Mouse (Mus musculus) urinary bladder, postnatal 36 days (tissue): ENCODE measurements around the gene Gm29666.

Experiments used
- DNase-seq, 2 experiments: peaks; one replicate each; pipeline ENCODE4 v3.0.0; 2022; ENCODE audit warnings: low spot score in 2 of 2, mixed read lengths in 1 of 2

Gm29666 gene

GRCm38 (mm10) chr15:84919938-84920337, at the start of gene Gm29666:
TSS of gene Gm29666 (minus strand) at chr15:84920038.
- DNase-seq: no peak

GRCm38 (mm10) chr15:84968534-84968933, 48.7 kb upstream of the Gm29666 start:
- no peak for DNase-seq

DNA sequence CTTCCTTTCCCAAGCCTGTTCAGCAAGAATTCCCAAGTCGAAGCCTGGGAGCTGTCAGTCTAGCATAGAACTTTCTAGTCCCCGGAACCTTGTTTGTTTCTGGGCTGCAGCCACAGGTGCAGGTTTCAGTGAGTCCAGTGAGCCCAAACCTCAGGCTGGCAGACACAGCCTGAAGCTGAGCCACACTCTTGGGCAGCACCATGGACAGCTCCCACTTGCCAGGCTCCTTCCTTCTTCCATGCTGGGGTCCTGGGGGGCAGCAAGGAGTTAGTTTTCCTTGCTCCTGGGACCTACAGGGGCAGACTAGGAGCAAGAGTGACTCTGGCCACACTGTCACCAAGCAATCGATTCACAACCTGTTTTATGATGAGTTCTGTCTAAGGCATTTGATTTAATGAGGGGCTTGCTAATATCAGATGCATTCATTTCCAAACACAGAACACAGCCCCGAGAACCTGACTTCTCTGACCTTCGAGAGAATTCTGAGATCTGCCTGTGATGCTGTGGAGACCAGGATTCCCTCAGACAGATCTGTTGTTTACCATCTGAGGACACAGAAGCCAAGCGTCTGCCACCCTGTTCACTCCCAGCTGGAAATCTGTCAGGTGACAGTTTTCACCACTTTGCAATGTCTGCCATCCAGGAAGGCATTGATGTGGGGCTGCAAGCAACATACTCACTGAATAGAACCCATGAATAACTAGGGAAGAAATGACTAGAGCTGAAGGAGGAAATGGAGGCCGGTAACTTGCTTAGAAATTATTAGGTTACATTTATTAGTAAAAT, 45.9 kb upstream of the Gm29666 start:
- DNase-seq: peak in 1 of 2 experiments; percentile 38

DNA sequence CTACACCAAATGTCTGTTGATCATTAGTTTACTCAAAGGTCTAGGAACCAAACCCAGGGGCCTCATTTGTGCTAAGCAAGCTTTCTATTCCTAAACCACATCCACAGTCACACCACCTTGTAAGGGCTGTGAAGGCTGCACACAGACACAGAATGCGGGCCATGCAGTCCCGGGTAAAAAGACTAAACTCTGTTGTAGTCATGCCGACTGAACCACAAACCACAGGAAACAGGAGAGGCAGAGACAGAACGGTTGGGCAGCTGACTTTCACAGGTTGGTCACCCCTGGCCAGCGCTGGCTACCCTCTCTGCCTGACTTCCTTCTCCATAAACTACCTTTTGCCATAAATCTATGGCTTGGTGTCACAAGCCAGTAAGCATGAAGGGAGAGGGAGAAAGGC, 44.9 kb upstream of the Gm29666 start:
- no peak for DNase-seq

DNA sequence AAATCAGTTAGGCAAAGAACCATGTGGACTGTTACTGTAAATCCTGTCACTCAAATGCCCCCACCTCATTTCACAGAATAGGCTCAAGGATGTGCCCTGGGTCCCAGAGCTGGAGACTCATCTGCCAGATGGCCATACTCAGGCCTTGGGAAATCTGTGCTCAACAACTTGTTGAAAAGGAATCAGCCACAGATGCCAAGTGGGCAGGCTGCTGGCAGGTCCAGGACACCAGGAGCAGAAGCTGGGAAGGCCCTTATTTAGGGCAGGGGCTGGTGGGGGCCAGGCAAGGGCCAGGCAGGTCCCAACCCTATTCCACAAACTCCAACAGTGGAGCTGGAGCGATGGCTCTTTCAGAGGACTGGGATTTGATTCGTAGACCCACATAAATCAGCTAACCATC, 42.7 kb upstream of the Gm29666 start:
- DNase-seq: no peak

DNA sequence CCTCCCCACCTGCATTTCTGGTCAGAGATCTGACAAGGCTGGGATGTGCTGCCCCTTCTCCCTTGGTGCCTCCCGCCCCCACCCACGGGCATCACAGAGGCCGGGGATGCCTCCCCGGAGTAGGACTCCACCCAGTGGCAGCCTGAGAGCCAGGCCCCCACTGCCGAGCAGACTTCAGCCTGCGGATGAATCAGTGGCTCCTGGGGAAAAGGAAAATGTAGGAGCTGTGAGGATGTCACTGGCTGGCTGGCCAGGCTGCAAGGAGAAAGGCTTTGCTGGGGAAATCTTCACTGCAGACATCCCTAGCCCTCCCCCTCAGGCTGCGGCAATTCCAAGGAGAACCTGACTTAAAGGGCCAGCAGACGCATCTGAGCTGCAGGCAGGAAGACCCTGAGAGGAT, 40.9 kb upstream of the Gm29666 start:
- peak in 1 of 2 experiments; percentile 19 for DNase-seq

DNA sequence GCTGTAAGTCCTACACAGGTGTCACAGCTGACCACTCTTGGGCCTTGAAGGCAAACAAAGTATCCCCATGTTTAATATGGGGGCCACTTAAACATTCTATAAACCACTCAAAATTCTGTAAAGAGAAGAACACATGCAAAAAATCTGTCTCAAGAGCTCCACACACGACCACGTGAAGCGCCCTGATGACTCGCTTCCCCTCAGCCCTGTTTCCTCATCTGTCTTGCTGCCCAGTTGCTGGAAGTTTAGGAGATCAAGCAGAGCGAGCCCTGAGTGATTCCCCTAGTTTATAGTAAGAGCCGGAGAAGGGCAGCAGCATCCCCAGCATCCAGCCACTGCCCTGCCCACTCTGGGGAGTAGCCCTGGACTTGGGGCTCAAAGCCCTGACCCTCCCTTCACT, 40.1 kb upstream of the Gm29666 start:
- no peak for DNase-seq

GRCm38 (mm10) chr15:84958331-84958730, 38.5 kb upstream of the Gm29666 start:
- no peak for DNase-seq

- no peak for DNase-seq
These were observed 38.0 kb upstream of the Gm29666 start for GRCm38 (mm10) chr15:84957851-84958250.

GRCm38 (mm10) chr15:84953259-84953658, 33.4 kb upstream of the Gm29666 start:
- no peak for DNase-seq

- DNase-seq: no peak
These were observed 30.2 kb upstream of the Gm29666 start for GRCm38 (mm10) chr15:84950053-84950452.

- no peak for DNase-seq
These were observed 29.2 kb upstream of the Gm29666 start for GRCm38 (mm10) chr15:84948990-84949389.

GRCm38 (mm10) chr15:84944319-84944718, 24.5 kb upstream of the Gm29666 start:
- no peak for DNase-seq

DNA sequence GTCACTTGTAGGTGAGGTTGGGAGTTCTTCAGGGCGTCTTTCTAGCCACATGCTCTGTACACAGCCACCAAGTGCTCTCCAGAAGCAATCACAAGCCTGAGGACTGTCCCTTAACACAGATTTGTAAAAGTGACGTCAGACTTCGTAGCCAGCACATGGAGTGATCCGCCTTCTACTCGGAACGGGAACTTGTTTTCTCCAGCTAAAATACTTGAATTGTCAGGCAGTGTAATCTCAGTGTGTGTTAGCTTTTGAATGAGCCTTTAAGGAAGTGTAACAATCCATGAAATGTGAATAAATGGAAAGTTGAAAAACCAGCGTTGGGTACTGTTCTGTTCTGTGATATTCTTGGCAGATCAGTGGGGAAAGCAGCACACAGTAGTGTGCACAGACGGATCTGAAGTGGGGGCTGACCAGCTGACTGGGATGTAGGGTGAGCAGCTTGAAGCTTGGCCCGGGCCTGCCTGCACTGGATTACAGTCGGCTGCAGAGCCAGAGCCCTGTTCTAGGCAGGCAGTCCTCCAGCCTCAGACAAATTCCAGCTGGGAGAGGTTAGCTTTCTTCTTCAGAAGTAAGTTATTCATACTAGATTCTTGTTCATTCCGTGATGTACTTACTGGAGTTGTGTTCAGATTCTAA, 22.9 kb upstream of the Gm29666 start:
- no peak for DNase-seq

DNA sequence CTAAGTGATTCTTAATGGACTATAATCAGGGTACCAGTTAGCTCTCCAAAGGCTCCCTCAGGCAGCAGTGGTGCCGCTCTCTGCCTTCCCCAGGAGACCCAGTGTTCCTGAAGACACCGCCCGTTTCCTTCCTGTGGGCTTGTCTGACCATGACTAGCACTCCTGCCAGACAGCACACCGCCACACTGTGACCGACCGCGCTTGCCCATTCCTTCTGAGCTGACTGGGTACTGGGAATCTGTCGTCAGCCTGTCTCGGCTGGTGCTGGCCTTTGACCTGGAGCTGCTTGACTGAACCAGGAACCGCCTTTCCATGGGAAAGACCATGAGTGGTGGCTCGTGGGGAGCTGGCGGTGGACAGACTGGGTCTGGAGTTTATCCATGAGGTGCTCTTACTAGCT, 20.3 kb upstream of the Gm29666 start:
- no peak for DNase-seq

GRCm38 (mm10) chr15:84934901-84935300, 15.1 kb upstream of the Gm29666 start:
- no peak for DNase-seq

- DNase-seq: no peak
These were observed 12.5 kb upstream of the Gm29666 start for GRCm38 (mm10) chr15:84932351-84932750.

GRCm38 (mm10) chr15:84925495-84926018, 5.7 kb upstream of the Gm29666 start:
- no peak for DNase-seq

DNA sequence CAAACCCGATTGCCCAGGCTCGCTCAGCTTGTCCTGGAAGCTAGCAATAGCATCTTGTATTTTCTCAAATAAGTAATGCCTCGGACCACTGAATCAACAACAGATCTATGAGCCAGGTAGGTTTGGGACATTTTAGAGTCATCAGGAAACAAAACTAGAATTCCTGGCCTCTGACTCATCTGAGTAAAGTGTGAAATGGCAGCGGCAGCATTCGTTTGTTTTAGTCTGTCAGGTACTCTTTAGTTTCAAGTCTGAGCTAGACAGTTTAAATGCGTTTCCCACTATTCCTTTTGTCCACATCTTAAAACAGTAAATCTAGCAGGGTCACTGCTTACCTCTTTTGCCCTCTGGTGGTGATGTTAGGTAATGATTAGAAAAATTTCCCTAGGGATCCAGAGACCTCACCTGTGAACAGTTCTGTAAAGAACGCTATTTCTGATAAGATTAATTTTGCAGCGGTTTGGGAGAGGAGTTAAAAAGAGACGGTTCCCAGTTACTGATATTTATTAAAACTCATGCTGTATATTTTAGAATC, 5.0 kb upstream of the Gm29666 start:
- no peak for DNase-seq

DNA sequence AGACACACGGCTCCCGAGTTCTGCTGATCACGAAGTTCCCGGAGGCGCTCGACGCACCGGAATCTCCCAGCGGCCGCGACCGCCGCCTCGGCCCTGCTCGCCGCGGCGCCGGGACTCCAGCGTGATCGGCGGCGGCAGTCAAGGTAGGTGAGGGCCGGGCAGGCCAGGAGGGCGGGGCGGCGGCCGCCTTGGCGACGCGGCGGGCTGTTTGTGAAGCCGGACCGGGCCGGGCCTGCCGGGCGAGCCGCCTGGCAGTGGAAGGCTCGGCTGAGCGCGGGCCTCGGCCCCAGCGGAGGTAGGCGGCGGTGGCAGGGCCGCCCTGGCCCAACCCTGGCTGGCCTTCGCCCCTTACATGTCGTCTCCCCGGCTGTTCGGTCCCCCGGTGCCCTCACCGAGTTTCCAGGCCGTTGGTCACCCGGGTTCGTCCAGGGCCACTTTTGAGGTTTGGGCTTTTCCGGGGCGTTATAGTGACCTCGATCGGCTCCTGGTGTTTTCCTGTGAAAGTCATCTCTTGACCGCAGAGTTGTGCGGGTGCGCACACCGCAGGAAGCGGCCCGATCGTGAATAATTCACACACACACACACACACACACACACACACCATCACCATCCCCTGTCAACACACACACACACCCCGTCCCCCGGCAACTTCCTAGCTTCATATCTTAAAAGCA, 3.8 kb upstream of the Gm29666 start:
- peak in 1 of 2 experiments; percentile 43 for DNase-seq

GRCm38 (mm10) chr15:84922884-84923507, 3.2 kb upstream of the Gm29666 start, which contains the start of gene Nup50:
TSS of gene Nup50 (plus strand) at chr15:84923411.
- peak; percentile 98 to 100 for DNase-seq

GRCm38 (mm10) chr15:84913201-84913600, 6.6 kb downstream of the Gm29666 start:
- no peak for DNase-seq
